Mouse (Mus musculus) ES-E14 (cell line): ENCODE measurements around the gene Igsf8. TPM values are rescaled to one million over a fixed set of nuclear protein-coding genes. Genes with fewer than 3 reads are reported as not detected.

Experiments used
- DNase-seq: peaks from one replicate; pipeline ENCODE4 v3.0.0-alpha.2; 2013; ENCODE audit warnings: low read depth, low spot score
- H3K27ac ChIP-seq: 2 replicates; pipeline ENCODE4 v1.5.1; 2012; ENCODE audit warnings: low read depth, mild to moderate bottlenecking, low read length, moderate library complexity, mixed read lengths; ENCODE audit not compliant: poor library complexity, insufficient read depth, severe bottlenecking
- H3K36me3 ChIP-seq: 2 replicates; pipeline ENCODE4 v1.6.1; 2012; ENCODE audit warnings: mild to moderate bottlenecking, low read length, moderate library complexity, mixed read lengths; ENCODE audit not compliant: control insufficient read depth, poor library complexity, insufficient read depth, severe bottlenecking
- H3K4me1 ChIP-seq, 2 experiments: fragments of 150-350 bp in 1 of 2; sonication (generic) in 1 of 2; 2 replicates each; pipeline ENCODE4 v1.6.1; 2012; ENCODE audit warnings: low read length in 2 of 2, mild to moderate bottlenecking in 1 of 2, mixed read lengths in 1 of 2; ENCODE audit not compliant: control insufficient read depth in 2 of 2, insufficient read depth in 2 of 2, poor library complexity in 1 of 2
- H3K4me3 ChIP-seq, 2 experiments: fragments of 150-350 bp in 1 of 2; sonication (generic) in 1 of 2; 2 replicates each; pipeline ENCODE4 v1.5.1; 2012; ENCODE audit warnings: low read length in 2 of 2, low read depth in 1 of 2, mild to moderate bottlenecking in 1 of 2, mixed read lengths in 1 of 2; ENCODE audit not compliant: insufficient read depth in 1 of 2, poor library complexity in 1 of 2, severe bottlenecking in 1 of 2
- H3K9ac ChIP-seq: 2 replicates; pipeline ENCODE4 v1.6.1; 2012; ENCODE audit warnings: low read depth, mild to moderate bottlenecking, low read length, mixed read lengths; ENCODE audit not compliant: poor library complexity, insufficient read depth, severe bottlenecking
- H3K9me3 ChIP-seq: fragments of 150-350 bp; sonication (generic); 2 replicates; pipeline ENCODE4 v1.6.1; 2012; ENCODE audit warnings: low read depth, mild to moderate bottlenecking, low read length; ENCODE audit not compliant: control insufficient read depth, insufficient read depth
- CHD2 ChIP-seq: IDR thresholded peaks from 2 replicates; pipeline ENCODE4 v1.6.1; 2014; ENCODE audit warnings: mild to moderate bottlenecking, low read depth, low read length, inconsistent platforms
- HCFC1 ChIP-seq: IDR thresholded peaks from 2 replicates; pipeline ENCODE4 v1.6.1; 2012; ENCODE audit warnings: low read length, inconsistent platforms, borderline replicate concordance; ENCODE audit not compliant: insufficient read depth
- MAFK ChIP-seq: IDR thresholded peaks from 2 replicates; pipeline ENCODE4 v1.6.1; 2014; ENCODE audit warnings: mild to moderate bottlenecking, low read depth, low read length, inconsistent platforms; ENCODE audit not compliant: insufficient read depth
- ZC3H11A ChIP-seq: IDR thresholded peaks from 2 replicates; pipeline ENCODE4 v1.6.1; 2012; ENCODE audit warnings: low read depth, mild to moderate bottlenecking, inconsistent platforms, low read length, borderline replicate concordance
- ZNF384 ChIP-seq: IDR thresholded peaks from 2 replicates; pipeline ENCODE4 v1.6.1; 2012; ENCODE audit warnings: low read depth, low read length, inconsistent platforms
- in situ Hi-C, 2 experiments: fragments of 600-800 bp; cut with MboI; formaldehyde crosslinking; loops; one replicate each; pipeline ENCODE4 v1.15.1; 2025; ENCODE audit warnings: low sequenced_read_pairs in 2 of 2, inconsistent platforms in 1 of 2; ENCODE audit not compliant: unreplicated experiment in 2 of 2
- total RNA-seq: library from RNA; depleted of rRNA; stranded (reverse); fragments of 300-350 nt; gene quantifications from 2 replicates; pipeline ENCODE4 v1.2.3, GENCODE M21; 2012; rRNA removed

The Igsf8 gene
- total RNA-seq, result 43.5 and 108 TPM in 2 replicates

DNA sequence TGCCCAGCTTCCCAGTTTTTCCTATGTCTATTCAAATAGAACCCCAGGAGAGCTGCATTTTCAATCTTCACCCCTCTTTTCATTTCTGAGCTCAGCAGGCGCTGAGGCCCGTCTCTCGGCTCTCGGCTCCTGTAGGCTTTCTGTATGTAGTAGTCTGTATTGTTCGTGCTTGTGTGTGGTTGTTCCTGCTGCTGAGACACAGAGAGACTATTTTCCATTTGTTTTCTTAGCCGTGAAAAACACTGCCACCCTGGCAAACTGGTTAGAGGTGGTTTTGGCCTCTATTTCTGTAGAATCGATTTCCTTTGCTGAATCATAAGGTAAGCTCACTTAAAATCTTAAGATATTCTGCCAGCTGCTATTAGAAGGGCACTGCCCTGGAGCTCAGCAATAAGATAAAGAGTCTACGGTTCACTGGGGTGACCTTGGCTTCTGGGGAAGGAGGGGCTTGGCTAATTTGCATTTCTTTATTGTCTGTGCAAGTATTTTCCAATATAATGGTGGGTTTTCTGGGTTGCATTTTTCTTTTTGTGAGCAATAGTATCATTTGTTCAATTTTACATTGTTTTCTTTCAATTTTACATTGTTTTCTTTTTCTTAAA, at the start of gene Igsf8:
Gene Igsf8 (plus strand): TSS at position 165 of the 602 bp plus-strand sequence.
- in situ Hi-C loops, result no loop called here
- H3K4me3 ChIP-seq, result no peak within 1 kb of the TSS
- H3K27ac ChIP-seq, result no peak within 1 kb of the TSS
- no peak for DNase-seq
- no peaks in the 10 kb centered on the region for H3K36me3 ChIP-seq
- H3K9ac ChIP-seq, result no peak within 1 kb of the TSS; the same call in 1 of the 2 replicates
- no peaks in the 10 kb centered on the region for H3K9me3 ChIP-seq
- TF ChIP-seq CHD2 (no peak), ZNF384 (no peak), ZC3H11A (no peak), MAFK (no peak), HCFC1 (no peak)
- H3K4me1 ChIP-seq, result peaks cover 4% of the 10 kb centered on the region in 2 experiments; a peak in 2 of 4 replicates

DNA sequence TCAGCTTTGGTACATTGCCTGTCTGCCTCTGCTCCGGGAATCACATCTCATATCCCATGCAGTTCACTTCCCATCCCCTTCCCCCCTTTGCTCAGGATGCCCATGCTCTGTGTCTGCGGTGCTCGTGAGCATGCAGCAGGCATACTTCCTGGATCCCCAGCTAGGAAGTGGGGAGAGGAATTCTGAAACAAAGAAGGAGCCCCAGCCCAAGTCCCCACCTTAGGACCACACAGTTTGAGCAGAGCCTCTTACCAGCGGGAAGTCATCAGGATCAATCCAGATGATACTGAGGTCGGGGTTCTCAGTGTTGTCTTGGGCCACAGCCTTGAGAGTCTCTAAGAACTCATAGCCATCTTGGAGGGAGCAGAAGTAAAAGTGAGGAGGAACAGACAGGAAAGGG, 48.7 kb upstream of the Igsf8 start:
- in situ Hi-C loops, result no loop called here
- Histone ChIP-seq H3K27ac (no peak overlapping the region), H3K9me3 (no peaks in the 10 kb centered on the region)

DNA sequence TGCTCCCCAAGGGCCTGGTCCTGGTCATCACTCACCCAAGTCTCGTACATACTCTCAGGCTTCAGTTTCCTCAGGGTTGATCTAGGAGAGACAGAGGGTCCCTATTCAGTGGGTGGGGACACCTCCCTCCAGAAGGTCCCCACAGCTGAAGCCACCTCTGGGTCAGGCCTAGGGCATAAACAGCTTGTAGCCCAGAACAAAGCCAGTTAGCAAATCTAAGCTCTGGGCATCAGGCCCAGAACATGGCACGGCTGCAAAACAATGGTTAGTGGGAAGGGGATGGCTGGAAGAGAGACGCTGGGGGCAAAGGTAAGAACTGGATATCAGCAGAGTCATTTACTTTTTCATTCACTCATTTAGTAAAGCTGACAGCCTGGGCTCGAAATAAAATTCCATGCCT, 47.7 kb upstream of the Igsf8 start:
- H3K4me1 ChIP-seq, result peaks cover 10 to 21% of the 10 kb centered on the region in 2 experiments
- H3K4me3 ChIP-seq, result no peak overlapping the region
- no peak for DNase-seq
- TF ChIP-seq ZNF384, result no peak
- TF ChIP-seq HCFC1, result no peak
- no peak for TF ChIP-seq ZC3H11A
- TF ChIP-seq MAFK, result no peak
- TF ChIP-seq CHD2, result no peak
- no peak overlapping the region for H3K27ac ChIP-seq
- H3K9me3 ChIP-seq, result no peaks in the 10 kb centered on the region
- in situ Hi-C loops, result no loop called here
- H3K9ac ChIP-seq, result no peak overlapping the region
- H3K36me3 ChIP-seq, result no peaks in the 10 kb centered on the region

More for the DNA sequence above, 48.7 kb upstream of the Igsf8 start:
- TF ChIP-seq CHD2, result no peak
- TF ChIP-seq HCFC1, result no peak
- TF ChIP-seq MAFK, result no peak
- no peak for TF ChIP-seq ZNF384
- TF ChIP-seq ZC3H11A, result no peak
- Histone ChIP-seq H3K4me3 (no peak overlapping the region), H3K9ac (peak overlapping the region; percentile 35; the same call in 1 of the 2 replicates), H3K36me3 (no peaks in the 10 kb centered on the region), H3K4me1 (peaks cover 5 to 16% of the 10 kb centered on the region in 2 experiments)
- no peak for DNase-seq

DNA sequence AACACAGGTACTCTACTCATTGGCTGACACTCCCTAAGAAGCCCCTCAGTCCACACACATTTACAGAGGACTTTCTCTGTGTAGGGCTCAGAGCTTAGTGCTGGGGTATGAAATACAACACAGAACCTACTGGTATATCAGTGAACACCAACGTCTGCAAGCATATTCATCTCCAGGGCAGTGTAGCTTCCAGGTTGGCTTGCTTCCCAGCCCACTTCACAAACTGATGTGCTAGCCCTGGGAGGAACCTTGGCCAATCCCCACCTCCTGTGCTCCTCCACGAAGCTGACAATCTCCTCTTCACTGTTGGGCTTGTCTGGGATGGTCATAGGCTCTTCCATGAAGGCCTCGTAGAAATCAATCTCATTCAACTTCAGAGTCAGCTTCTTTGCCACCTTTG, 46.7 kb upstream of the Igsf8 start:
- in situ Hi-C loops, result no loop called here
- H3K9me3 ChIP-seq, result no peaks in the 10 kb centered on the region
- peaks cover 10 to 26% of the 10 kb centered on the region in 2 experiments for H3K4me1 ChIP-seq
- H3K27ac ChIP-seq, result no peak overlapping the region
- no peaks in the 10 kb centered on the region for H3K36me3 ChIP-seq
- no peak for DNase-seq
- no peak overlapping the region for H3K4me3 ChIP-seq
- no peak for TF ChIP-seq HCFC1
- H3K9ac ChIP-seq, result no peak overlapping the region
